Mouse (Mus musculus) heart, embryonic 16.5 days (tissue): ENCODE measurements around the gene Dnah11. TPM values are rescaled to one million over a fixed set of nuclear protein-coding genes. Genes with fewer than 3 reads are reported as not detected.

Experiments
- ATAC-seq: fragments of 200-750 bp; cut with Nextera tagmentation; replicated peaks from 2 replicates; pipeline ENCODE4 v1.8.0; 2017; ENCODE audit warnings: moderate number of reproducible peaks; ENCODE audit not compliant: insufficient read depth, low FRiP score; ENCODE audit errors: extremely low read depth
- H3K27ac ChIP-seq: fragments of 300-500 bp; sonication (generic); 2 replicates; pipeline ENCODE4 v1.5.1; 2014; ENCODE audit warnings: mild to moderate bottlenecking, low read length, control low read depth, moderate library complexity
- H3K27me3 ChIP-seq: fragments of 300-500 bp; sonication (generic); 2 replicates; pipeline ENCODE4 v1.6.1; 2014; ENCODE audit warnings: low read length, mixed read lengths; ENCODE audit not compliant: control insufficient read depth, insufficient read depth
- H3K36me3 ChIP-seq: fragments of 300-500 bp; sonication (generic); 2 replicates; pipeline ENCODE4 v1.6.1; 2014; ENCODE audit not compliant: control insufficient read depth, insufficient read depth
- H3K4me1 ChIP-seq: fragments of 300-500 bp; sonication (generic); 2 replicates; pipeline ENCODE4 v1.6.1; 2014; ENCODE audit warnings: low read length, mixed read lengths; ENCODE audit not compliant: control insufficient read depth, insufficient read depth
- H3K4me2 ChIP-seq: fragments of 300-500 bp; sonication (generic); 2 replicates; pipeline ENCODE4 v1.6.1; 2014; ENCODE audit warnings: low read depth, mild to moderate bottlenecking, control low read depth, low read length
- H3K4me3 ChIP-seq: fragments of 300-500 bp; sonication (generic); 2 replicates; pipeline ENCODE4 v1.5.1; 2014; ENCODE audit warnings: mild to moderate bottlenecking, control low read depth, low read length
- H3K9ac ChIP-seq: fragments of 300-500 bp; sonication (generic); 2 replicates; pipeline ENCODE4 v1.6.1; 2014; ENCODE audit warnings: low read length, control low read depth
- H3K9me3 ChIP-seq: fragments of 300-500 bp; sonication (generic); replicated peaks from 2 replicates; pipeline ENCODE4 v1.6.1; 2016; ENCODE audit warnings: low read length; ENCODE audit not compliant: control insufficient read depth
- WGBS: fragments of 180-500 bp; shearing (Covaris S2); extraction: QIAGEN DNeasy Blood & Tissue Kit; methylation state at CpG from one replicate; pipeline ENCODE4 v1.1.7; 2014; 5-methylcytosine and 5-hydroxymethylcytosine counted together
- polyA plus RNA-seq: library from polyadenylated mRNA; unstranded; fragments of >200 nt; fragmentation: Nextera tagmentation; extraction: Ambion mirVana; gene quantifications from 2 replicates; pipeline ENCODE4 v1.2.1, GENCODE M21; 2015

Dnah11 gene
- polyA plus RNA-seq, 1 experiment from 2014 or later: 0.01 TPM

GRCm38 (mm10) chr12:118111896-118112295 is 86.9 kb downstream of the Dnah11 start:
- 76% methylated on average over 3 of the region's 3 CpGs for WGBS

GRCm38 (mm10) chr12:118107719-118108118 is 91.1 kb downstream of the Dnah11 start:
- Histone ChIP-seq H3K27ac (no peak overlapping the region), H3K27me3 (no peaks in the 10 kb centered on the region), H3K36me3 (no peaks in the 10 kb centered on the region), H3K4me1 (no peaks in the 10 kb centered on the region), H3K9me3 (no peaks in the 10 kb centered on the region), H3K4me3 (no peak overlapping the region), H3K4me2 (no peak overlapping the region), H3K9ac (no peak overlapping the region)
- WGBS: 90% methylated on average over 1 of the region's 1 CpGs
- no peak for ATAC-seq

More at GRCm38 (mm10) chr12:118111896-118112295, 86.9 kb downstream of the Dnah11 start:
- Histone ChIP-seq H3K4me1 (no peaks in the 10 kb centered on the region), H3K4me2 (no peak overlapping the region), H3K27ac (no peak overlapping the region), H3K9me3 (no peaks in the 10 kb centered on the region), H3K36me3 (no peaks in the 10 kb centered on the region), H3K27me3 (no peaks in the 10 kb centered on the region), H3K4me3 (no peak overlapping the region), H3K9ac (no peak overlapping the region)
- no peak for ATAC-seq

GRCm38 (mm10) chr12:118104520-118104919 is 94.3 kb downstream of the Dnah11 start:
- Histone ChIP-seq H3K9me3 (no peaks in the 10 kb centered on the region), H3K4me1 (no peaks in the 10 kb centered on the region), H3K4me3 (no peak overlapping the region), H3K27me3 (no peaks in the 10 kb centered on the region), H3K36me3 (no peaks in the 10 kb centered on the region), H3K27ac (no peak overlapping the region), H3K4me2 (no peak overlapping the region), H3K9ac (no peak overlapping the region)
- 74% methylated on average over 4 of the region's 4 CpGs for WGBS
- no peak for ATAC-seq

- Histone ChIP-seq H3K9ac (no peak overlapping the region), H3K36me3 (no peaks in the 10 kb centered on the region), H3K27ac (no peak overlapping the region), H3K4me2 (no peak overlapping the region), H3K27me3 (no peaks in the 10 kb centered on the region), H3K4me1 (no peaks in the 10 kb centered on the region), H3K9me3 (no peaks in the 10 kb centered on the region), H3K4me3 (no peak overlapping the region)
- no peak for ATAC-seq
- 66% methylated on average over 5 of the region's 5 CpGs for WGBS
Measured at GRCm38 (mm10) chr12:118099694-118100093, 99.1 kb downstream of the Dnah11 start.

- Histone ChIP-seq H3K4me1 (no peaks in the 10 kb centered on the region), H3K9me3 (no peaks in the 10 kb centered on the region), H3K27ac (no peak overlapping the region), H3K27me3 (no peaks in the 10 kb centered on the region), H3K4me2 (no peak overlapping the region), H3K9ac (no peak overlapping the region), H3K36me3 (no peaks in the 10 kb centered on the region), H3K4me3 (no peak overlapping the region)
- WGBS: 65% methylated on average over 3 of the region's 3 CpGs
- ATAC-seq: no peak
Measured at GRCm38 (mm10) chr12:118098257-118098656, 100.6 kb downstream of the Dnah11 start.

GRCm38 (mm10) chr12:118094946-118095345 is 103.9 kb downstream of the Dnah11 start:
- no peaks in the 10 kb centered on the region for H3K4me1 ChIP-seq
- no peak overlapping the region for H3K4me2 ChIP-seq
- no peak overlapping the region for H3K4me3 ChIP-seq
- H3K27me3 ChIP-seq: no peaks in the 10 kb centered on the region
- H3K9ac ChIP-seq: no peak overlapping the region
- H3K36me3 ChIP-seq: no peaks in the 10 kb centered on the region
- H3K27ac ChIP-seq: no peak overlapping the region
- WGBS: 80% methylated on average over 4 of the region's 4 CpGs
- H3K9me3 ChIP-seq: no peaks in the 10 kb centered on the region
- no peak for ATAC-seq

- H3K36me3 ChIP-seq: no peaks in the 10 kb centered on the region
- H3K9me3 ChIP-seq: no peaks in the 10 kb centered on the region
- no peak overlapping the region for H3K9ac ChIP-seq
- H3K4me3 ChIP-seq: no peak overlapping the region
- no peak overlapping the region for H3K27ac ChIP-seq
- no peaks in the 10 kb centered on the region for H3K4me1 ChIP-seq
- 74% methylated on average over 1 of the region's 1 CpGs for WGBS
- ATAC-seq: no peak
- no peak overlapping the region for H3K4me2 ChIP-seq
- H3K27me3 ChIP-seq: no peaks in the 10 kb centered on the region
Measured at GRCm38 (mm10) chr12:118085291-118085690, 113.6 kb downstream of the Dnah11 start.

- H3K36me3 ChIP-seq: no peaks in the 10 kb centered on the region
- WGBS: 69% methylated on average over 3 of the region's 3 CpGs
- H3K9me3 ChIP-seq: no peaks in the 10 kb centered on the region
- H3K27me3 ChIP-seq: no peaks in the 10 kb centered on the region
- no peak for ATAC-seq
- no peaks in the 10 kb centered on the region for H3K4me1 ChIP-seq
- H3K9ac ChIP-seq: no peak overlapping the region
- H3K4me2 ChIP-seq: no peak overlapping the region
- H3K27ac ChIP-seq: no peak overlapping the region
- H3K4me3 ChIP-seq: no peak overlapping the region
Measured at GRCm38 (mm10) chr12:118084806-118085205, 114.0 kb downstream of the Dnah11 start.

GRCm38 (mm10) chr12:118084134-118084533 is 114.7 kb downstream of the Dnah11 start:
- Histone ChIP-seq H3K27ac (no peak overlapping the region), H3K4me2 (no peak overlapping the region), H3K9ac (no peak overlapping the region), H3K9me3 (no peaks in the 10 kb centered on the region), H3K27me3 (no peaks in the 10 kb centered on the region), H3K4me1 (no peaks in the 10 kb centered on the region), H3K36me3 (no peaks in the 10 kb centered on the region), H3K4me3 (no peak overlapping the region)
- 52% methylated on average over 5 of the region's 5 CpGs for WGBS
- ATAC-seq: no peak

- WGBS: 90% methylated on average over 6 of the region's 6 CpGs
- no peak for ATAC-seq
- H3K4me1 ChIP-seq: peaks cover 6% of the 10 kb centered on the region; the same call in 1 of the 2 replicates
- H3K4me3 ChIP-seq: no peak overlapping the region
- no peak overlapping the region for H3K4me2 ChIP-seq
- no peak overlapping the region for H3K27ac ChIP-seq
- no peaks in the 10 kb centered on the region for H3K9me3 ChIP-seq
- H3K36me3 ChIP-seq: no peaks in the 10 kb centered on the region
- no peak overlapping the region for H3K9ac ChIP-seq
- no peaks in the 10 kb centered on the region for H3K27me3 ChIP-seq
Measured at GRCm38 (mm10) chr12:118080441-118080840, 118.4 kb downstream of the Dnah11 start.
